Mouse (Mus musculus) limb, embryonic 14.5 days (tissue): ENCODE data around the gene Zmiz1. TPM values are rescaled to one million over a fixed set of nuclear protein-coding genes. Genes with fewer than 3 reads are reported as not detected.

ENCODE experiments used
- ATAC-seq: fragments of 200-750 bp; cut with Nextera tagmentation; 2 replicates; pipeline ENCODE4 v1.8.0; 2017; ENCODE audit warnings: low read depth, moderate number of reproducible peaks, moderate TSS enrichment; ENCODE audit not compliant: low FRiP score
- DNase-seq: peaks from one replicate; pipeline ENCODE4 v3.0.0-alpha.2; 2015; ENCODE audit warnings: low spot score
- H3K27ac ChIP-seq: fragments of 300-500 bp; sonication (generic); replicated peaks from 2 replicates; pipeline ENCODE4 v1.5.1; 2014; ENCODE audit warnings: low read depth, mild to moderate bottlenecking, low read length, moderate library complexity, mixed read lengths
- H3K27me3 ChIP-seq: fragments of 300-500 bp; sonication (generic); 2 replicates; pipeline ENCODE4 v1.6.1; 2014; ENCODE audit warnings: low read length, mixed read lengths; ENCODE audit not compliant: control insufficient read depth, insufficient read depth
- H3K36me3 ChIP-seq: fragments of 300-500 bp; sonication (generic); 2 replicates; pipeline ENCODE4 v1.6.1; 2014; ENCODE audit warnings: mild to moderate bottlenecking, low read length, moderate library complexity, mixed read lengths; ENCODE audit not compliant: control insufficient read depth, insufficient read depth
- H3K4me1 ChIP-seq: fragments of 300-500 bp; sonication (generic); 2 replicates; pipeline ENCODE4 v1.6.1; 2014; ENCODE audit warnings: antibody characterized with exemption, low read length, mixed read lengths; ENCODE audit not compliant: control insufficient read depth, insufficient read depth
- H3K4me2 ChIP-seq: fragments of 300-500 bp; sonication (generic); replicated peaks from 2 replicates; pipeline ENCODE4 v1.6.1; 2014; ENCODE audit warnings: low read depth, mild to moderate bottlenecking, low read length, moderate library complexity; ENCODE audit not compliant: severe bottlenecking
- H3K4me3 ChIP-seq: fragments of 300-500 bp; sonication (generic); replicated peaks from 2 replicates; pipeline ENCODE4 v1.5.1; 2014; ENCODE audit warnings: low read length
- H3K9ac ChIP-seq: fragments of 300-500 bp; sonication (generic); 2 replicates; pipeline ENCODE4 v1.6.1; 2014; ENCODE audit warnings: mild to moderate bottlenecking, low read depth, low read length, moderate library complexity; ENCODE audit not compliant: severe bottlenecking
- H3K9me3 ChIP-seq: fragments of 300-500 bp; sonication (generic); 2 replicates; pipeline ENCODE4 v1.6.1; 2016; ENCODE audit warnings: low read length; ENCODE audit not compliant: control insufficient read depth
- POLR2A ChIP-seq: fragments of 200-500 bp; IDR thresholded peaks from 2 replicates; pipeline ENCODE4 v1.8.0; 2012; ENCODE audit warnings: inconsistent platforms, mild to moderate bottlenecking, moderate library complexity, borderline replicate concordance; ENCODE audit not compliant: insufficient read depth, insufficient read length; ENCODE audit errors: extremely low read depth
- WGBS: fragments of 180-500 bp; shearing (Covaris S2); extraction: QIAGEN DNeasy Blood & Tissue Kit; methylation state at CpG from one replicate; pipeline ENCODE4 v1.1.7; 2014; 5-methylcytosine and 5-hydroxymethylcytosine counted together
- polyA plus RNA-seq, 2 experiments: library from polyadenylated mRNA; depleted of rRNA in 1 of 2; stranded (reverse) in 1 of 2; unstranded in 1 of 2; fragments of >200 nt; fragmentation: Nextera tagmentation in 1 of 2; extraction: Ambion mirVana in 1 of 2; gene quantifications; 2 replicates each; pipeline versions ENCODE4 v1.2.1 to v1.2.3; 2012 to 2014

The Zmiz1 gene
- polyA plus RNA-seq, 2 experiments: 61.8 to 81.2 TPM

GRCm38 (mm10) chr14:25447136-25447775 lies 11.7 kb upstream of the Zmiz1 start:
- TF ChIP-seq POLR2A: no peak
- Histone ChIP-seq H3K27ac (no peak overlapping the region), H3K36me3 (no peaks in the 10 kb centered on the region), H3K27me3 (no peaks in the 10 kb centered on the region), H3K4me3 (no peak overlapping the region), H3K9ac (no peak overlapping the region), H3K4me2 (no peak overlapping the region), H3K4me1 (peaks cover 23% of the 10 kb centered on the region), H3K9me3 (no peaks in the 10 kb centered on the region)
- DNase-seq: no peak
- ATAC-seq: no peak
- 61% methylated on average over 6 of the region's 6 CpGs for whole genome bisulfite sequencing

- H3K4me3 ChIP-seq: no peak overlapping the region
These were observed 10.5 kb upstream of the Zmiz1 start for GRCm38 (mm10) chr14:25448471-25448870.

GRCm38 (mm10) chr14:25451099-25451667 lies 7.8 kb upstream of the Zmiz1 start:
- Histone ChIP-seq H3K27ac (no peak overlapping the region), H3K9ac (no peak overlapping the region), H3K4me1 (peaks cover 31% of the 10 kb centered on the region), H3K4me3 (no peak overlapping the region), H3K27me3 (no peaks in the 10 kb centered on the region), H3K36me3 (no peaks in the 10 kb centered on the region), H3K4me2 (no peak overlapping the region), H3K9me3 (no peaks in the 10 kb centered on the region)
- no peak for TF ChIP-seq POLR2A
- WGBS: 36% methylated on average over 7 of the region's 7 CpGs
- DNase-seq: no peak
- ATAC-seq: no peak

More at GRCm38 (mm10) chr14:25448471-25448870, 10.5 kb upstream of the Zmiz1 start:
- no peak for TF ChIP-seq POLR2A
- ATAC-seq: no peak
- Histone ChIP-seq H3K27me3 (no peaks in the 10 kb centered on the region), H3K27ac (no peak overlapping the region), H3K4me2 (no peak overlapping the region), H3K9ac (no peak overlapping the region), H3K4me1 (peaks cover 26% of the 10 kb centered on the region), H3K9me3 (no peaks in the 10 kb centered on the region), H3K36me3 (no peaks in the 10 kb centered on the region)
- no peak for DNase-seq
- WGBS: 57% methylated on average over 2 of the region's 2 CpGs

- H3K27ac ChIP-seq: no peak overlapping the region
- H3K4me1 ChIP-seq: peaks cover 35% of the 10 kb centered on the region
- H3K9me3 ChIP-seq: no peaks in the 10 kb centered on the region
- 34% methylated on average over 10 of the region's 10 CpGs for WGBS
- no peaks in the 10 kb centered on the region for H3K27me3 ChIP-seq
- DNase-seq (no peak), ATAC-seq (no peak)
- no peak for TF ChIP-seq POLR2A
- H3K36me3 ChIP-seq: no peaks in the 10 kb centered on the region
- no peak overlapping the region for H3K4me3 ChIP-seq
- H3K4me2 ChIP-seq: no peak overlapping the region
- H3K9ac ChIP-seq: no peak overlapping the region
These were observed 7.0 kb upstream of the Zmiz1 start for GRCm38 (mm10) chr14:25451699-25452632.

- no peaks in the 10 kb centered on the region for H3K9me3 ChIP-seq
- 32% methylated on average over 2 of the region's 2 CpGs for WGBS
- H3K27ac ChIP-seq: no peak overlapping the region
- H3K27me3 ChIP-seq: no peaks in the 10 kb centered on the region
- H3K4me1 ChIP-seq: peaks cover 35% of the 10 kb centered on the region
- no peak overlapping the region for H3K4me2 ChIP-seq
- H3K9ac ChIP-seq: no peak overlapping the region
- ATAC-seq (no peak), DNase-seq (no peak)
- H3K36me3 ChIP-seq: no peaks in the 10 kb centered on the region
- no peak for TF ChIP-seq POLR2A
- no peak overlapping the region for H3K4me3 ChIP-seq
These were observed 6.4 kb upstream of the Zmiz1 start for GRCm38 (mm10) chr14:25452633-25453025.
